Mouse (Mus musculus) G1E (cell line): ENCODE measurements around the gene Lpcat4. TPM values are rescaled to one million over a fixed set of nuclear protein-coding genes. Genes with fewer than 3 reads are reported as not detected.
A peak's percentile ranks its signal among the peaks of the same experiment; 100 is the strongest.

Source experiments
- ATAC-seq: 2 replicates; pipeline ENCODE4 v1.8.0; 2016; ENCODE audit warnings: mild to moderate bottlenecking; ENCODE audit not compliant: insufficient number of reproducible peaks, poor library complexity, low FRiP score, severe bottlenecking; ENCODE audit errors: extremely low read depth
- DNase-seq: peaks from one replicate; pipeline ENCODE4 v3.0.0; 2012; ENCODE audit warnings: low spot score
- H3K27me3 ChIP-seq: 2 replicates; pipeline ENCODE4 v1.6.1; 2012; ENCODE audit warnings: mild to moderate bottlenecking, low read length, inconsistent platforms; ENCODE audit not compliant: insufficient read depth
- H3K36me3 ChIP-seq: replicated peaks from 2 replicates; pipeline ENCODE3; 2012; ENCODE audit warnings: mild to moderate bottlenecking, inconsistent platforms
- H3K4me1 ChIP-seq: 2 replicates; pipeline ENCODE4 v1.6.1; 2012; ENCODE audit warnings: low read depth, low read length, inconsistent platforms, mixed read lengths; ENCODE audit not compliant: insufficient read depth
- H3K4me3 ChIP-seq: 2 replicates; pipeline ENCODE4 v1.5.1; 2012; ENCODE audit warnings: low read depth, mild to moderate bottlenecking, inconsistent platforms, low read length, moderate library complexity, mixed read lengths
- H3K9me3 ChIP-seq: replicated peaks from 2 replicates; pipeline ENCODE4 v1.6.1; 2012; ENCODE audit warnings: inconsistent platforms
- CTCF ChIP-seq: IDR thresholded peaks from 2 replicates; pipeline ENCODE4 v1.5.1; 2012; ENCODE audit warnings: low read depth, low read length, inconsistent platforms, mixed read lengths
- GATA1 ChIP-seq: IDR thresholded peaks from 2 replicates; pipeline ENCODE4 v1.6.1; 2012; ENCODE audit warnings: borderline replicate concordance, low read length, inconsistent platforms, mixed read lengths
- GATA2 ChIP-seq: IDR thresholded peaks from 2 replicates; pipeline ENCODE4 v1.6.1; 2012; ENCODE audit warnings: low read depth, low read length, inconsistent platforms, borderline replicate concordance
- POLR2AphosphoS5 ChIP-seq: IDR thresholded peaks from 2 replicates; pipeline ENCODE4 v1.6.1; 2012; ENCODE audit warnings: low read depth, low read length, inconsistent platforms; ENCODE audit not compliant: insufficient replicate concordance
- TAL1 ChIP-seq: conservative IDR thresholded peaks from 2 replicates; pipeline ENCODE4 v1.6.1; 2012; ENCODE audit warnings: low read depth, low read length, inconsistent platforms, mixed read lengths
- polyA plus RNA-seq: library from polyadenylated mRNA; stranded (reverse); fragments of >175 nt; gene quantifications from 2 replicates; pipeline ENCODE4 v1.2.3, GENCODE M21; 2012
- total RNA-seq, 2 experiments: library from RNA; stranded (forward) in 1 of 2; stranded (reverse) in 1 of 2; fragments of 200-1000 nt in 1 of 2; fragments of >200 nt in 1 of 2; fragmentation: Nextera tagmentation in 1 of 2; gene quantifications; 2 replicates each; pipeline ENCODE4 v1.2.3; 2014 to 2017

Gene Lpcat4
- total and polyA plus RNA-seq, 3 experiments: 2.4 to 54.2 (median 20.2) TPM

DNA sequence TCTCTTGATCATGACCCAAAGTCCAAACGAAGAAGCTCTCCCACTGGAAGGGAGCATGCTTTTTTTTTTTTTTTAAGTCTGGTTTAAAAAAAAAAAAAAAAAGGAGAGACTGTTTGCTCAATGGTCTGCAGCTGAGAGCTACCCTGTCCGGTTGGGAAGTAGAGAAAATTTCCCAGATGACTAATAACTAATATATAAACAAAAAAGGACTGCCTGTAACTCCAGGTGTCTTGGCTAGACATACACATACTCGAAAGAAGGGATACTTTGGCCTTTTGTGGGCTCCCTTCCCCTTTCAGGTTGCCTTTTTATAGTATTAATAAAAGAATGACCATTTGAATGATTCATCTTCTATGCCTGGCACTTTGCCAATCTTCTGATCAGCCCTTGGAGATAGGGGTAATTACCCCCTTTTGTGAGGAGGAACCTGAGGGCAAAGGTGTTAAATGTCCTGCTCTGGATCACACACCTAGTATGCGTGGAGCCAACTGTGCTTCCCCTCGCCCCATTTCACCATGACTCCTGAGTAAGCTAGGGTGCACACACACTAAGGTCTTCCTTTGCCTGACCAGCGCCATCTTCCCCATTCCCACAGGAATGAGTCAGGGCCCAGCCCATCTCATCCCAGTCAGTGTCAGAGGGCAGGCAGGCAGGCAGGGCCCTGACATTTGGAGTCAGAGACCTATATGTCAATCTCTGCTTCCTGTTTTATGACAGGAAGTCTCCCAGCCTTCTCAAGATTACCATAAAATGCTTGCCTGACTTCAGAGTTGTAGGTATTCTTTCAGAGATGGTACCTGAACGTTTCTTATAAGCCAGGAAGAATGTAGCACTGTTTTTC lies 15.6 kb downstream of the Lpcat4 start:
- TF ChIP-seq GATA2 (no peak), CTCF (no peak), GATA1 (no peak), TAL1 (no peak), POLR2AphosphoS5 (no peak)
- Histone ChIP-seq H3K4me1 (no peaks in the 10 kb centered on the region; the same call in 1 of the 2 replicates), H3K9me3 (no peaks in the 10 kb centered on the region), H3K36me3 (no peaks in the 10 kb centered on the region), H3K27me3 (peaks cover 9% of the 10 kb centered on the region), H3K4me3 (no peak overlapping the region)
- no peak for DNase-seq
- ATAC-seq: no peak

DNA sequence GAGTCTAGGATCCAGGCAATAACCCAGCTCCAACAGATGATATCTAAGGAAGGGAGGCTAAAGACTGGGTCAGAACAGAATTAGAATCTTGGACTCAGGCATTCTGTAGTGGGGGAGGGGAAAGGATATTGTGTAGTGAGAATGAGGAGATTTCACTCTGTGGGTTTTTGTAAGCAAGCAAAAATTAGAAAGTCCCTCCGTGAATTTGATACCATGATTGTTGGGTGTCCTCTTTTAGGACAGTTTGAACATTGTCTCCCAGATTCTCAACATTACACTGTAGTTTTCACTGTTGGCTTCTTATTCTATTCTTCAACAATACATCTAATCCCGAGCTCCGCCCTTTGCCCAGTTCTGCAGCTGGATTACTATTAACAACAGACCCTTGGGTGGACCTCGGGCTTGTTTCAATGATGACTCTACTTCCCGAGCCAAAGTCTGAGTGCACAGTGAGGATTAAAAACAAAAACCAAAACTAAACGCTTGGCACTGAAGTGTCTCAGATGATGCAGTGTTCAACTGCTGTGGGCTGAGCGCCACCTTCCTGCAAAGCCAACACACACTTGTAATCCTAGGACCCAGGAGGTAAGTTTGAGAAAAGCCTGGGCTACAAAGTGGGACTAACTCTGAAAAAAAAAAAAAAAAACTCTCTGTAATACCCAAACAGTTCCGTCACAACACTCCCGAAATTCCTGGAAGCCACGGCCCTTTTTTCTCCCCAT lies 20.1 kb downstream of the Lpcat4 start, which contains the start of gene Nutm1:
Gene Nutm1, minus strand, starts transcription at position 51 of the 722 bp plus-strand sequence.
- no peak within 1 kb of the TSS for H3K4me3 ChIP-seq
- no peak for ATAC-seq
- H3K4me1 ChIP-seq: peaks cover 13% of the 10 kb centered on the region
- H3K9me3 ChIP-seq: no peaks in the 10 kb centered on the region
- DNase-seq: no peak
- peaks cover 14% of the 10 kb centered on the region for H3K36me3 ChIP-seq
- peaks cover 3% of the 10 kb centered on the region for H3K27me3 ChIP-seq
- TF ChIP-seq CTCF (no peak), GATA1 (no peak), GATA2 (no peak), TAL1 (no peak), POLR2AphosphoS5 (no peak)

- DNase-seq: peak; percentile 67
- TF ChIP-seq GATA2: no peak
- TF ChIP-seq GATA1: no peak
- no peak for TF ChIP-seq TAL1
- 0 out of 2 replicates have a peak, but pooled peaks have one; percentile 64 for TF ChIP-seq POLR2AphosphoS5
- peak; percentile 72 for TF ChIP-seq CTCF
- no peaks in the 10 kb centered on the region for H3K9me3 ChIP-seq
- H3K4me3 ChIP-seq: peak within 1 kb of the TSS; percentile 75
- peak; percentile 71 for ATAC-seq
- peaks cover 35% of the 10 kb centered on the region for H3K4me1 ChIP-seq
- H3K36me3 ChIP-seq: peaks cover 21% of the 10 kb centered on the region
- H3K27me3 ChIP-seq: no peaks in the 10 kb centered on the region; the same call in 1 of the 2 replicates
Measured at GRCm38 (mm10) chr2:112261748-112262653, 22.7 kb downstream of the Lpcat4 start, which contains the start of gene Nop10. Gene Nop10, plus strand, starts transcription at chr2:112261926.

DNA sequence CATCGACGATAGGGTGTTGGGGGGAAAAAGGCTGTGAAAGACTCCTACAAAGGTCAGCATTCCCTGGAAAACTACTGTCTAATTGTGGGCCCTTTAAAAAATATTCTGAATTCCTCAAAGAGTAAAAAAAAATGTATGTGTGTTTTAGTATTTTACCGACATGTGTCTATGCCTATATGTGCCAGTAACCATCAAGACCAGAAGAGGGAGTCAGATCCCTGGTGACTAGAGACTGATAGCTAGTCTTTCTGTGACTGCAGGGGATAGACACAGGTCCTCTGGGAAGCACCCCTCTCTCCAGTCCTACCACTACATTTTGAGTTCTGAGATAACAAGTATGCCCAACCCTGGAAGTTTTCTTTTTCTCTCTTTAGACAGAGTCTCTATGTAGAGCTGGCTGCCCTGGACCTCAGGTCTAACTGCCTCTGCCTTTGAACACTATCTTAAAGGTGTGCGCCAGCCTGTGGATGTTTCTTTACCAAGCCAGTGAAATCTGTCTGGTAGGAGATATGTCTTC lies 23.6 kb downstream of the Lpcat4 start:
- peaks cover 21% of the 10 kb centered on the region for H3K36me3 ChIP-seq
- H3K4me3 ChIP-seq: peak overlapping the region; percentile 75
- peaks cover 36% of the 10 kb centered on the region for H3K4me1 ChIP-seq
- peak; percentile 35; the same call in 1 of the 2 replicates for ATAC-seq
- DNase-seq: peak; percentile 28
- no peak for TF ChIP-seq CTCF
- no peak for TF ChIP-seq TAL1
- TF ChIP-seq GATA2: no peak
- no peak for TF ChIP-seq GATA1
- TF ChIP-seq POLR2AphosphoS5: no peak
- H3K9me3 ChIP-seq: no peaks in the 10 kb centered on the region
- no peaks in the 10 kb centered on the region; the same call in 1 of the 2 replicates for H3K27me3 ChIP-seq

DNA sequence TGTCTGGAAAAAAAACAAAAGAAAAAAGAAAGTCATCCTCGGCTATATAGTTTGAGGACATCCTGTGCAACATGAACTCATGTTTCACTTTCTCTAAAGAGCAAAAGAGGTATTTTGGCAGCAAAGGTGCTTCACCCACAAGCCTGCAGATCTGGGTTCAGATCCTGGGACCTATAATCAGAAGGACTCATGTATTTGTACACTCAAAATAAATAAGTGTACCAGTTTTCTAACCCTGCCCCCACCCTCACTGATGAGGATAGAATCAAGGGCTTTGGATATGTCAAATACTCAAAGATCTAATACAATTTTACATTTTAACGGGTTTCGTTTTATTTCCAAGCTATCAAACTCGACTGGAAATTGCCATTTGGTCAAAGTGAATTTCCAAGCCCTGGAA lies 25.1 kb downstream of the Lpcat4 start:
- H3K9me3 ChIP-seq: no peaks in the 10 kb centered on the region
- no peak overlapping the region; the same call in 1 of the 2 replicates for H3K4me3 ChIP-seq
- ATAC-seq: no peak
- peaks cover 21% of the 10 kb centered on the region for H3K36me3 ChIP-seq
- H3K27me3 ChIP-seq: no peaks in the 10 kb centered on the region
- no peak for DNase-seq
- TF ChIP-seq TAL1 (no peak), GATA2 (no peak), GATA1 (no peak), CTCF (no peak), POLR2AphosphoS5 (no peak)
- peaks cover 38% of the 10 kb centered on the region for H3K4me1 ChIP-seq
